Mouse (Mus musculus) MEL (cell line): ENCODE data around the gene Ptrh2. TPM values are rescaled to one million over a fixed set of nuclear protein-coding genes. Genes with fewer than 3 reads are reported as not detected.

ENCODE experiments used
- DNase-seq: peaks from one replicate; pipeline ENCODE4 v3.0.0; 2011; ENCODE audit warnings: low read depth, low spot score
- H3K27ac ChIP-seq: 2 replicates; pipeline ENCODE4 v1.5.1; 2012; ENCODE audit warnings: low read depth, mild to moderate bottlenecking, control low read depth, low read length, moderate library complexity; ENCODE audit not compliant: control insufficient read depth
- H3K27me3 ChIP-seq, 2 experiments: fragments of 150-350 bp in 1 of 2; sonication (generic) in 1 of 2; 2 replicates each; pipeline ENCODE4 v1.6.1; 2012; ENCODE audit warnings: low read length in 2 of 2, mild to moderate bottlenecking in 2 of 2, improper control_type of control experiment in 1 of 2, moderate library complexity in 1 of 2; ENCODE audit not compliant: insufficient read depth in 2 of 2, control insufficient read depth in 1 of 2
- H3K36me3 ChIP-seq, 2 experiments: 2 replicates each; pipeline ENCODE4 v1.6.1; 2012 to 2014; ENCODE audit warnings: low read length in 2 of 2, improper control_type of control experiment in 1 of 2, inconsistent platforms in 1 of 2, mild to moderate bottlenecking in 1 of 2; ENCODE audit not compliant: insufficient read depth in 2 of 2, control insufficient read depth in 1 of 2
- H3K4me1 ChIP-seq, 2 experiments: fragments of 150-350 bp in 1 of 2; sonication (generic) in 1 of 2; 2 replicates each; pipeline ENCODE4 v1.6.1; 2012; ENCODE audit warnings: low read length in 2 of 2, improper control_type of control experiment in 1 of 2, mild to moderate bottlenecking in 1 of 2; ENCODE audit not compliant: insufficient read depth in 2 of 2, control insufficient read depth in 1 of 2
- H3K4me3 ChIP-seq, 2 experiments: fragments of 150-350 bp in 1 of 2; sonication (generic) in 1 of 2; 2 replicates each; pipeline ENCODE4 v1.5.1; 2012; ENCODE audit warnings: low read depth in 2 of 2, low read length in 2 of 2, mild to moderate bottlenecking in 2 of 2, moderate library complexity in 2 of 2, control low read depth in 1 of 2, improper control_type of control experiment in 1 of 2; ENCODE audit not compliant: control insufficient read depth in 1 of 2, insufficient read depth in 1 of 2
- H3K79me2 ChIP-seq: 2 replicates; pipeline ENCODE4 v1.6.1; 2012; ENCODE audit warnings: mild to moderate bottlenecking, low read length, moderate library complexity; ENCODE audit not compliant: control insufficient read depth, poor library complexity, insufficient read depth
- H3K9ac ChIP-seq: 2 replicates; pipeline ENCODE4 v1.6.1; 2012; ENCODE audit warnings: low read depth, mild to moderate bottlenecking, control low read depth, low read length, moderate library complexity; ENCODE audit not compliant: control insufficient read depth, poor library complexity, severe bottlenecking
- H3K9me3 ChIP-seq: fragments of 150-350 bp; sonication (generic); replicated peaks from 2 replicates; pipeline ENCODE4 v1.6.1; 2012; ENCODE audit warnings: mild to moderate bottlenecking, low read length, improper control_type of control experiment, moderate library complexity; ENCODE audit not compliant: insufficient read depth
- CHD2 ChIP-seq: IDR thresholded peaks from 2 replicates; pipeline ENCODE4 v1.6.1; 2011; ENCODE audit warnings: low read length, improper control_type of control experiment
- CTCF ChIP-seq, 3 experiments: IDR thresholded peaks in 2 of 3; conservative IDR thresholded peaks in 1 of 3; 2 replicates each; pipeline ENCODE4 v1.5.1; 2011 to 2012; ENCODE audit warnings: low read length in 3 of 3, low read depth in 2 of 3, mild to moderate bottlenecking in 2 of 3, improper control_type of control experiment in 1 of 3, inconsistent platforms in 1 of 3, mixed read lengths in 1 of 3, moderate library complexity in 1 of 3; ENCODE audit not compliant: control insufficient read depth in 1 of 3, insufficient read depth in 1 of 3, poor library complexity in 1 of 3, severe bottlenecking in 1 of 3
- E2F4 ChIP-seq: IDR thresholded peaks from 2 replicates; pipeline ENCODE4 v1.6.1; 2011; ENCODE audit warnings: low read depth, low read length, improper control_type of control experiment, borderline replicate concordance
- EP300 ChIP-seq, 2 experiments: IDR thresholded peaks; 2 replicates each; pipeline ENCODE4 v1.6.1; 2011; ENCODE audit warnings: improper control_type of control experiment in 2 of 2, low read length in 2 of 2, low read depth in 1 of 2, mild to moderate bottlenecking in 1 of 2
- ETS1 ChIP-seq: IDR thresholded peaks from 2 replicates; pipeline ENCODE4 v1.6.1; 2012; ENCODE audit warnings: low read depth, mild to moderate bottlenecking, inconsistent platforms, low read length, improper control_type of control experiment, moderate library complexity
- GABPA ChIP-seq: IDR thresholded peaks from 2 replicates; pipeline ENCODE4 v1.6.1; 2012; ENCODE audit warnings: low read depth, mild to moderate bottlenecking, inconsistent platforms, low read length, improper control_type of control experiment, moderate library complexity
- GATA1 ChIP-seq: IDR thresholded peaks from 2 replicates; pipeline ENCODE4 v1.6.1; 2011; ENCODE audit warnings: low read depth, low read length, improper control_type of control experiment
- HCFC1 ChIP-seq: IDR thresholded peaks from 2 replicates; pipeline ENCODE4 v1.6.1; 2012; ENCODE audit warnings: low read depth, mild to moderate bottlenecking, inconsistent platforms, low read length, improper control_type of control experiment, moderate library complexity
- MAX ChIP-seq: IDR thresholded peaks from 2 replicates; pipeline ENCODE4 v1.6.1; 2011; ENCODE audit warnings: low read length, improper control_type of control experiment
- MXI1 ChIP-seq: IDR thresholded peaks from 2 replicates; pipeline ENCODE4 v1.6.1; 2011; ENCODE audit warnings: mild to moderate bottlenecking, low read depth, low read length, improper control_type of control experiment
- MYB ChIP-seq: IDR thresholded peaks from 2 replicates; pipeline ENCODE4 v1.6.1; 2011; ENCODE audit warnings: mild to moderate bottlenecking, low read depth, low read length, improper control_type of control experiment
- NELFE ChIP-seq: IDR thresholded peaks from 2 replicates; pipeline ENCODE4 v1.6.1; 2011; ENCODE audit warnings: low read depth, low read length, improper control_type of control experiment
- NRF1 ChIP-seq: IDR thresholded peaks from 2 replicates; pipeline ENCODE4 v1.6.1; 2014; ENCODE audit warnings: low read depth, mild to moderate bottlenecking, inconsistent platforms, low read length, improper control_type of control experiment, moderate library complexity; ENCODE audit not compliant: poor library complexity, insufficient read depth, severe bottlenecking
- POLR2A ChIP-seq, 2 experiments: IDR thresholded peaks; 2 replicates each; pipeline ENCODE4 v1.6.1; 2011 to 2012; ENCODE audit warnings: low read length in 2 of 2, mild to moderate bottlenecking in 2 of 2, control low read depth in 1 of 2, improper control_type of control experiment in 1 of 2, low read depth in 1 of 2, moderate library complexity in 1 of 2; ENCODE audit not compliant: control insufficient read depth in 1 of 2, insufficient read depth in 1 of 2, poor library complexity in 1 of 2
- SIN3A ChIP-seq: IDR thresholded peaks from 2 replicates; pipeline ENCODE4 v1.6.1; 2012; ENCODE audit warnings: low read length, improper control_type of control experiment, inconsistent platforms
- SMC3 ChIP-seq: IDR thresholded peaks from 2 replicates; pipeline ENCODE4 v1.6.1; 2011; ENCODE audit warnings: low read depth, low read length, improper control_type of control experiment
- TAL1 ChIP-seq: IDR thresholded peaks from 2 replicates; pipeline ENCODE4 v1.6.1; 2012; ENCODE audit warnings: mild to moderate bottlenecking, inconsistent platforms, low read length, moderate library complexity, mixed read lengths
- TBP ChIP-seq: IDR thresholded peaks from 2 replicates; pipeline ENCODE4 v1.8.0; 2011; ENCODE audit warnings: low read depth, low read length, improper control_type of control experiment
- UBTF ChIP-seq: IDR thresholded peaks from 2 replicates; pipeline ENCODE4 v1.6.1; 2012; ENCODE audit warnings: low read depth, mild to moderate bottlenecking, inconsistent platforms, low read length, improper control_type of control experiment, moderate library complexity, borderline replicate concordance; ENCODE audit not compliant: insufficient read depth
- USF2 ChIP-seq, 2 experiments: IDR thresholded peaks; 2 replicates each; pipeline ENCODE4 v1.6.1; 2011 to 2012; ENCODE audit warnings: improper control_type of control experiment in 2 of 2, low read length in 2 of 2, borderline replicate concordance in 1 of 2, inconsistent platforms in 1 of 2, low read depth in 1 of 2, mild to moderate bottlenecking in 1 of 2; ENCODE audit not compliant: insufficient read depth in 1 of 2
- ZNF384 ChIP-seq: IDR thresholded peaks from 2 replicates; pipeline ENCODE4 v1.6.1; 2012; ENCODE audit warnings: low read depth, mild to moderate bottlenecking, inconsistent platforms, low read length, improper control_type of control experiment
- polyA plus RNA-seq, 2 experiments: library from polyadenylated mRNA; stranded (reverse) in 1 of 2; unstranded in 1 of 2; fragments of >175 nt in 1 of 2; fragments of >200 nt in 1 of 2; gene quantifications; 2 replicates each; pipeline versions ENCODE4 v1.2.1 to v1.2.4; 2012; ENCODE audit warnings: low replicate concordance in 2 of 2, low read depth in 1 of 2; ENCODE audit not compliant: insufficient read length in 2 of 2, insufficient read depth in 1 of 2, missing spikeins in 1 of 2
- total RNA-seq: library from RNA; depleted of rRNA; stranded (reverse); fragments of 300-350 nt; gene quantifications from 2 replicates; pipeline ENCODE4 v1.2.3, GENCODE M21; 2012

The Ptrh2 gene
- total and polyA plus RNA-seq, 3 experiments = 30.0 to 40.3 TPM; not detected in 1

DNA sequence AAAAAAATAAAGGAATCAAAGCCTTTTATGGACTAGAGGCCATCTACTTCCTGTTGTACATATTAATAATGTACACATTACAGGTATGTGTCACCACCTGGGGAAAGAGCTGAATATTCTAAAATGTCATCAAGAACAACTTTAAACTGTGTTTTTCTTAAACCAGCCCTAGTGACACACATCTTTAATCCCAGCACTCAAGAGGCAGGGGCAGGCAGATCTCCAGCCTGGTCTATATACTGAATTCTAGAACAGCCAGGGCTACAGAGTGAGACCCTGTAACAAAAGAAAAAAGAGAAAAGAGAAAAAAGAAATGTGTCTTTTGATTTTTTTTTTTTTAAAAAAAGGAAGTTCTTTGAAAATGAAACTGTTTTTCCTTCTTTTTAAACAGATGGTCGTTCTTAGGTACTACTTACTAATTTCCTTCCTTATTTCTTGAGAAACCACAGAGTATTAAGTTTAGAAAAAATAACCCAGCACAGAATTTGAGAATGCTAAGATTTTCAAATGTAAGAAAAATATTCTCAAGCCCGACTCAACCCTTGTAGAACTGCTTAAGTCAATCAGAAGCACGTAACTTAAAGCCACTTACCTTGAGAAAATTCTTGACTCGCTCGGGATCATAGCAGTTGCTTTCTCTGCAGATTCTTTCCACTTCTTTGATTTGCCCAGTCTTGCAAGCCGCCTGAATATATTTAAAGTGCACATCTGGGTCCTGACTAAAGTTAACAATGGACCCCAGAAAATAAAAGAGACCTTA lies 33.7 kb downstream of the Ptrh2 start:
- peaks cover 32 to 80% of the 10 kb centered on the region in 2 experiments for H3K36me3 ChIP-seq
- H3K27me3 ChIP-seq = no peaks in the 10 kb centered on the region
- H3K4me1 ChIP-seq = peaks cover 4 to 23% of the 10 kb centered on the region in 2 experiments; a peak in 3 of 4 replicates
- H3K9ac ChIP-seq = peak overlapping the region; percentile 9; the same call in 1 of the 2 replicates
- no peak for TF ChIP-seq USF2 (IDR thresholded peaks at IDR 0.05; ENCODE audit: borderline replicate concordance in 1 of 2, insufficient read depth in 1 of 2, low read depth in 1 of 2, low read length in 2 of 2)
- no peak for TF ChIP-seq TAL1
- TF ChIP-seq ETS1 = peak; percentile 73
- TF ChIP-seq ZNF384 = peak; percentile 82
- 0 out of 2 replicates have a peak, but pooled peaks have one; percentile 1 for TF ChIP-seq SIN3A
- H3K79me2 ChIP-seq = peaks cover 3% of the 10 kb centered on the region; the same call in 1 of the 2 replicates
- 0 out of 4 replicates have a peak overlapping the region, but pooled peaks of 1 of the 2 experiments have one; percentile 0 for H3K4me3 ChIP-seq
- H3K27ac ChIP-seq = peak overlapping the region; percentile 43; the same call in 1 of the 2 replicates
- H3K9me3 ChIP-seq = no peaks in the 10 kb centered on the region
- peak; percentile 48 for DNase-seq

DNA sequence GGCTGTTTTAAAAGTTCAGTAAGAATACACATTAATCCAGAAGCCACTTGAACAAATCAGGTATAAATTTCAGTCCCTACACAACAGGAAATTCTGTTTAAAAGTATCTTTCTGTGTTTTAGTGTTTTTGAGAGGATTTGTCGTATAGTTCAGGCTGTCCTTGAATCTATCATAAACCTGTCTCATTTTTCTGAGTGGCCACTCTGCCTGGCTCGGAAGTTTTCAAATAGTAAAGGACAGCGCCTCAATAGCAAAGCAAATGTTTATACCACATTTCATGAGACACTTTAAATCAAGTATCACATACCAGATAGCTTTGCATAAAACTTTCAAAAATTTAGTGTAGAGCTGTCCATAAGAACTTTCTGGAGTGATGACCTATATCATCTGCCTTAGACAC lies 34.6 kb downstream of the Ptrh2 start:
- H3K4me3 ChIP-seq = no peak overlapping the region
- peaks cover 4 to 23% of the 10 kb centered on the region in 2 experiments; a peak in 3 of 4 replicates for H3K4me1 ChIP-seq
- H3K27ac ChIP-seq = no peak overlapping the region
- no peak for DNase-seq
- no peak overlapping the region for H3K9ac ChIP-seq
- TF ChIP-seq SIN3A (0 out of 2 replicates have a peak, but pooled peaks have one; percentile 1), POLR2A (IDR thresholded peaks at IDR 0.05; ENCODE audit: control insufficient read depth in 1 of 2, insufficient read depth in 1 of 2, low read depth in 1 of 2, low read length in 2 of 2, poor library complexity in 1 of 2) (no peak)
- H3K79me2 ChIP-seq = peaks cover 3% of the 10 kb centered on the region; the same call in 1 of the 2 replicates
- H3K9me3 ChIP-seq = no peaks in the 10 kb centered on the region
- no peaks in the 10 kb centered on the region for H3K27me3 ChIP-seq
- peaks cover 32 to 82% of the 10 kb centered on the region in 2 experiments for H3K36me3 ChIP-seq

DNA sequence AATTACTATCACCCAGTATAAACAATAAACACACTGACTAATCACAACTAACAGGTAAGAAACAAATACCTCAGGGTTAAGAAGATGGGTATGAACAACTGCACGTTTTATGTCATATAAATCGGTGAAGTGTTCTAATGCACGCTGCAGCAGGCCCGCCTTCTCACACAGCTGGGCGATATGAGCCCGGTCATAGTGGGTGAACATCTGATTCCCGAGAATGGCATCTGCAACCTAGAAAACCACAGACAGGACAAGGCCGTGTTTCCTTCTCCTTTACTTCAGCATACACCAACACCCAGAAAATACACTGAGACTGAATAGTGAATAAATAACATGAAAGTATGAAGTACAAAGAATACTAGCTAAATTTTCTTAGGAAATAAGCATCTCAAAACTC lies 35.6 kb downstream of the Ptrh2 start:
- H3K36me3 ChIP-seq = peaks cover 35 to 84% of the 10 kb centered on the region in 2 experiments
- no peak for DNase-seq
- peaks cover 2% of the 10 kb centered on the region; the same call in 1 of the 2 replicates for H3K79me2 ChIP-seq
- H3K27ac ChIP-seq = no peak overlapping the region
- H3K4me1 ChIP-seq = peaks cover 4 to 27% of the 10 kb centered on the region in 2 experiments; a peak in 3 of 4 replicates
- no peak overlapping the region for H3K4me3 ChIP-seq
- no peaks in the 10 kb centered on the region for H3K9me3 ChIP-seq
- no peak overlapping the region for H3K9ac ChIP-seq
- no peaks in the 10 kb centered on the region for H3K27me3 ChIP-seq
- no peak for TF ChIP-seq SIN3A
- no peak for TF ChIP-seq TBP
- TF ChIP-seq EP300 (IDR thresholded peaks at IDR 0.05; ENCODE audit: low read depth in 1 of 2, low read length in 2 of 2) = no peak
- TF ChIP-seq NELFE = no peak
- TF ChIP-seq CHD2 = no peak
- no peak for TF ChIP-seq MXI1
- TF ChIP-seq SMC3 = no peak
- TF ChIP-seq NRF1 = no peak
- no peak for TF ChIP-seq MYB
- TF ChIP-seq HCFC1 = no peak
- no peak for TF ChIP-seq UBTF
- no peak for TF ChIP-seq ZNF384
- no peak for TF ChIP-seq TAL1
- TF ChIP-seq E2F4 = no peak
- TF ChIP-seq POLR2A (IDR thresholded peaks at IDR 0.05; ENCODE audit: control insufficient read depth in 1 of 2, insufficient read depth in 1 of 2, low read depth in 1 of 2, low read length in 2 of 2, poor library complexity in 1 of 2) = no peak
- TF ChIP-seq GABPA = no peak
- no peak for TF ChIP-seq CTCF (IDR thresholded peaks at IDR 0.05 in 2 of 3, conservative IDR thresholded peaks at IDR 0.05 in 1 of 3; ENCODE audit: control insufficient read depth in 1 of 3, insufficient read depth in 1 of 3, low read depth in 2 of 3, low read length in 3 of 3, poor library complexity in 1 of 3, severe bottlenecking in 1 of 3)
- no peak for TF ChIP-seq MAX
- no peak for TF ChIP-seq GATA1
- TF ChIP-seq, all 39 proteins: peak for 0
